Comparison of ENCODE assay signal across 18 mouse cellular contexts in the genomic region with DNA sequence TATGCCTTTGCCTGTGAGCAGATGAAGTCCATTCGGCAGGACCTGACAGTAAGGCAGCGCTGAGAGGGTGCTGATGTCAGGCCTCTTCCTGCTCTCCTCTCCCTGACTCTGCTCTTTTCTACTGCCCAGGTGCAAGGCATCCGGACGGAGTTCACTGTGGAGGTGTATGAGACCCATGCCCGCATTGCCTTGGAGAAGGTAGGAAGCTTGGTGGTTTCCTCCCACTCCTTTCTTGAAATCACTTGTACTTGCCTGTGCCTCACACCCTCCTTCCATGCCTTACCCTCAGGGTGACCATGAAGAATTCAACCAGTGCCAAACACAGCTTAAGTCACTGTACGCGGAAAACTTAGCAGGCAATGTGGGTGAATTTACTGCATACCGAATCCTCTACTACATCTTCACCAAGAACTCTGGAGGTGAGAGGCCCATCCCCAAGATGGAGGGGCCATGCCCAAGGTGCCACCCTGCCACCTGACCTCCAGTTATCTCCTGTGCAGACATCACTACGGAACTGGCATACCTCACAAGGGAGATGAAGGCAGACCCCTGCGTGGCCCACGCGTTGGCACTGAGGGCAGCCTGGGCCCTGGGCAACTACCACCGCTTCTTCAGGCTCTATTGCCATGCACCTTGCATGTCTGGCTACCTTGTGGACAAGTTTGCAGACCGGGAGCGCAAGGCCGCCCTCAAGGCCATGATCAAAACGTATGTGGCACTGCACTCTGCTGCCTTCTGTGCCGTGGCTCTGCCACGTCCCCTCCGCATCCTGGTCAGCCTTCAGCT. TPM values are rescaled to one million over a fixed set of nuclear protein-coding genes. Genes with fewer than 3 reads are reported as not detected.
DNase-seq lines count a peak whose midpoint lies in the region; ATAC-seq and TF ChIP-seq lines count a peak whose summit lies in the region.
"Had no signal": no experiment of that assay in that cellular context is flagged by ENCODE, and none has a peak within 500 bp of the region (broad histone marks: within the 10 kb centered on the region; RNA-seq: fewer than 3 reads in every experiment).

No protein-coding gene starts in this region.

- peaks cover 7% of the 10 kb centered on the region; the same call in 1 of the 2 replicates for H3K4me1 ChIP-seq in intestine, postnatal 0 days (replicated peaks; ENCODE audit: control insufficient read depth, insufficient read depth, low read length)
- H3K4me1 ChIP-seq in intestine, embryonic 16.5 days (ENCODE audit: control insufficient read depth, insufficient read depth, low read length) = peaks cover 20% of the 10 kb centered on the region
- peaks cover 12% of the 10 kb centered on the region for H3K4me1 ChIP-seq in kidney, embryonic 16.5 days (ENCODE audit: insufficient read depth, low read length)

- ATAC-seq in intestine, postnatal 0 days = no peak
- no peak for ATAC-seq in intestine, embryonic 16.5 days
- ATAC-seq in kidney, embryonic 16.5 days (ENCODE audit: low FRiP score, low TSS enrichment) = no peak
- ATAC-seq: forebrain, postnatal 0 days; lung, postnatal 0 days; midbrain, embryonic 16.5 days had no signal

- peak; percentile 20 for DNase-seq in cerebellum, adult 8-10 months
- no peak for DNase-seq in cerebellum, adult 11 months
- DNase-seq in urinary bladder, adult 2 months (ENCODE audit: low spot score) = peak; percentile 21
- DNase-seq in urinary bladder, postnatal 25 days (ENCODE audit: low spot score) = no peak
- DNase-seq in spleen, adult 18-20 months = no peak
- DNase-seq: gastrocnemius, postnatal 36 days had no signal

- peaks cover 72% of the 10 kb centered on the region for H3K36me3 ChIP-seq in intestine, postnatal 0 days (ENCODE audit: control insufficient read depth, insufficient read depth)
- H3K36me3 ChIP-seq in intestine, embryonic 16.5 days (ENCODE audit: control insufficient read depth, insufficient read depth, low read length) = peaks cover 47% of the 10 kb centered on the region
- peaks cover 76% of the 10 kb centered on the region for H3K36me3 ChIP-seq in kidney, embryonic 16.5 days (ENCODE audit: insufficient read depth, low read length)

- H3K9ac ChIP-seq in intestine, postnatal 0 days (ENCODE audit: low read depth, low read length) = no peak overlapping the region
- H3K9ac ChIP-seq in intestine, embryonic 16.5 days (ENCODE audit: low read depth, low read length) = no peak overlapping the region
- no peak overlapping the region for H3K9ac ChIP-seq in kidney, embryonic 16.5 days (replicated peaks; ENCODE audit: low read length)
- H3K9ac ChIP-seq: embryonic facial prominence, embryonic 12.5 days; forebrain, postnatal 0 days; hindbrain, embryonic 12.5 days had no signal

- H3K4me3 ChIP-seq in intestine, postnatal 0 days (ENCODE audit: low read depth, low read length) = no peak overlapping the region
- H3K4me3 ChIP-seq in intestine, embryonic 16.5 days (ENCODE audit: low read length) = no peak overlapping the region
- no peak overlapping the region for H3K4me3 ChIP-seq in kidney, embryonic 16.5 days (ENCODE audit: low read length)
- H3K4me3 ChIP-seq: embryonic facial prominence, embryonic 12.5 days; hindbrain, embryonic 12.5 days; layer of hippocampus, adult 2 months; limb, embryonic 10.5 days; midbrain, embryonic 10.5 days had no signal

- H3K4me2 ChIP-seq in intestine, postnatal 0 days (replicated peaks; ENCODE audit: low read depth) = no peak overlapping the region
- no peak overlapping the region for H3K4me2 ChIP-seq in intestine, embryonic 16.5 days (ENCODE audit: low read depth, low read length)
- no peak overlapping the region for H3K4me2 ChIP-seq in kidney, embryonic 16.5 days (replicated peaks; ENCODE audit: low read depth, low read length)
- H3K4me2 ChIP-seq: embryonic facial prominence, embryonic 12.5 days; hindbrain, embryonic 12.5 days had no signal

- TF ChIP-seq CTCF in intestine, postnatal 0 days (IDR thresholded peaks at IDR 0.05; ENCODE audit: low read depth) = no peak

- no peaks in the 10 kb centered on the region for H3K9me3 ChIP-seq in intestine, postnatal 0 days (ENCODE audit: control insufficient read depth)
- H3K9me3 ChIP-seq in intestine, embryonic 16.5 days (ENCODE audit: control insufficient read depth, low read length) = no peaks in the 10 kb centered on the region
- H3K9me3 ChIP-seq in kidney, embryonic 16.5 days (ENCODE audit: low read length) = no peaks in the 10 kb centered on the region
- H3K9me3 ChIP-seq: embryonic facial prominence, embryonic 12.5 days; hindbrain, embryonic 12.5 days; limb, embryonic 10.5 days; midbrain, embryonic 10.5 days had no signal

- 93% methylated on average over 20 of the region's 20 CpGs for WGBS in intestine, postnatal 0 days
- whole genome bisulfite sequencing in intestine, embryonic 16.5 days = 93% methylated on average over 20 of the region's 20 CpGs
- WGBS in kidney, embryonic 16.5 days = 94% methylated on average over 20 of the region's 20 CpGs

- no peaks in the 10 kb centered on the region for H3K27me3 ChIP-seq in intestine, postnatal 0 days (replicated peaks; ENCODE audit: control insufficient read depth, insufficient read depth, low read length)
- H3K27me3 ChIP-seq in intestine, embryonic 16.5 days (replicated peaks; ENCODE audit: control insufficient read depth, insufficient read depth, low read length) = no peaks in the 10 kb centered on the region
- no peaks in the 10 kb centered on the region for H3K27me3 ChIP-seq in kidney, embryonic 16.5 days (ENCODE audit: insufficient read depth, low read length)
- H3K27me3 ChIP-seq: embryonic facial prominence, embryonic 12.5 days; hindbrain, embryonic 12.5 days had no signal

- peak overlapping the region; percentile 11; the same call in 1 of the 2 replicates for H3K27ac ChIP-seq in intestine, postnatal 0 days (ENCODE audit: low read depth, low read length)
- no peak overlapping the region for H3K27ac ChIP-seq in intestine, embryonic 16.5 days (ENCODE audit: low read length)
- no peak overlapping the region for H3K27ac ChIP-seq in kidney, embryonic 16.5 days (ENCODE audit: low read length)
- H3K27ac ChIP-seq: embryonic facial prominence, embryonic 12.5 days; hindbrain, embryonic 12.5 days; kidney, postnatal 0 days; layer of hippocampus, adult 2 months; limb, embryonic 10.5 days; midbrain, embryonic 10.5 days had no signal

RNA-seq across cellular contexts. Expression of a gene that starts 5.2 kb away (rescaled TPM):
- polyA plus RNA-seq in intestine, postnatal 0 days (2015; fragmentation: Nextera tagmentation; extraction: Ambion mirVana) = 14.1 and 16.0 TPM in 2 replicates
- polyA plus RNA-seq in intestine, embryonic 16.5 days (2015; fragmentation: Nextera tagmentation; extraction: Ambion mirVana) = 6.8 and 7.1 TPM in 2 replicates
- polyA plus RNA-seq in urinary bladder, adult 2 months (2012; rRNA removed) = 5.8 and 6.3 TPM in 2 replicates
- 3.6 and 4.3 TPM in 2 replicates for polyA plus RNA-seq in kidney, embryonic 16.5 days (2015; fragmentation: Nextera tagmentation; extraction: Ambion mirVana)

RNA-seq across cellular contexts. Expression of a gene that starts 8.1 kb away (rescaled TPM):
- 13.8 and 15.2 TPM in 2 replicates for polyA plus RNA-seq in intestine, postnatal 0 days (2015; fragmentation: Nextera tagmentation; extraction: Ambion mirVana)
- 35.5 and 40.3 TPM in 2 replicates for polyA plus RNA-seq in intestine, embryonic 16.5 days (2015; fragmentation: Nextera tagmentation; extraction: Ambion mirVana)
- 262 and 275 TPM in 2 replicates for polyA plus RNA-seq in urinary bladder, adult 2 months (2012; rRNA removed)
- polyA plus RNA-seq in kidney, embryonic 16.5 days (2015; fragmentation: Nextera tagmentation; extraction: Ambion mirVana) = 59.7 and 74.2 TPM in 2 replicates

RNA-seq across cellular contexts. Expression of a gene that starts 19.7 kb away (rescaled TPM):
- polyA plus RNA-seq in intestine, postnatal 0 days (2015; fragmentation: Nextera tagmentation; extraction: Ambion mirVana) = 120 and 126 TPM in 2 replicates
- polyA plus RNA-seq in intestine, embryonic 16.5 days (2015; fragmentation: Nextera tagmentation; extraction: Ambion mirVana) = 83.5 and 84.5 TPM in 2 replicates
- polyA plus RNA-seq in urinary bladder, adult 2 months (2012; rRNA removed) = 90.1 and 98.9 TPM in 2 replicates
- 36.5 and 43.2 TPM in 2 replicates for polyA plus RNA-seq in kidney, embryonic 16.5 days (2015; fragmentation: Nextera tagmentation; extraction: Ambion mirVana)

RNA-seq across cellular contexts. Expression of a gene that starts 25.8 kb away (rescaled TPM):
- 2.6 and 3.7 TPM in 2 replicates for polyA plus RNA-seq in intestine, postnatal 0 days (2015; fragmentation: Nextera tagmentation; extraction: Ambion mirVana)
- 5.2 and 6.5 TPM in 2 replicates for polyA plus RNA-seq in intestine, embryonic 16.5 days (2015; fragmentation: Nextera tagmentation; extraction: Ambion mirVana)
- polyA plus RNA-seq in urinary bladder, adult 2 months (2012; rRNA removed) = 4.5 and 5.0 TPM in 2 replicates
- 2.4 and 2.7 TPM in 2 replicates for polyA plus RNA-seq in kidney, embryonic 16.5 days (2015; fragmentation: Nextera tagmentation; extraction: Ambion mirVana)

Comparison
In these comparisons a context has a peak if more than half of its experiments do, and no peak if none do; other contexts are left out.
1. DNase-seq: peak in cerebellum, adult 8-10 months (single experiment) and urinary bladder, adult 2 months (single experiment); none in cerebellum, adult 11 months (single experiment), urinary bladder, postnatal 25 days (single experiment) and spleen, adult 18-20 months (0 of 2).